8 mouse cellular contexts compared by ENCODE assay signal in genomic region chr14:47298819-47299261, GRCm38 (mm10). TPM values are rescaled to one million over a fixed set of nuclear protein-coding genes. Genes with fewer than 3 reads are reported as not detected.
DNase-seq lines count a peak whose midpoint lies in the region; ATAC-seq and TF ChIP-seq lines count a peak whose summit lies in the region.

No protein-coding gene starts in this region.

- peak overlapping the region; percentile 33; the same call in 1 of the 2 replicates for H3K27ac ChIP-seq in kidney, adult 2 months (ENCODE audit: insufficient read depth, low read depth, low read length)
- peak overlapping the region; percentile 95 for H3K27ac ChIP-seq in stomach, embryonic 14.5 days (ENCODE audit: low read length)

- H3K9ac ChIP-seq in stomach, embryonic 14.5 days (replicated peaks; ENCODE audit: low read depth, low read length), result peak overlapping the region; percentile 98

- H3K4me2 ChIP-seq in stomach, embryonic 14.5 days (replicated peaks; ENCODE audit: low read depth, low read length), result peak overlapping the region; percentile 67

- H3K4me1 ChIP-seq in kidney, adult 2 months (ENCODE audit: control insufficient read depth, insufficient read depth, low read length), result peaks cover 22% of the 10 kb centered on the region
- H3K4me1 ChIP-seq in stomach, embryonic 14.5 days (ENCODE audit: control insufficient read depth, insufficient read depth, low read length), result peaks cover 9% of the 10 kb centered on the region

- ATAC-seq in common myeloid progenitor, adult 5-6 weeks (replicated peaks; ENCODE audit: low read depth, poor library complexity, severe bottlenecking), result peak; percentile 42
- ATAC-seq in stomach, embryonic 14.5 days (ENCODE audit: insufficient number of reproducible peaks, insufficient read depth, low FRiP score, low read depth), result peak; percentile 17; the same call in 1 of the 2 replicates

- no peak for TF ChIP-seq POLR2A in kidney, adult 2 months (IDR thresholded peaks at IDR 0.05; ENCODE audit: low read depth, low read length)

- WGBS in kidney, adult 2 months, result under 1% methylated on average over 15 of the region's 15 CpGs
- under 1% methylated on average over 15 of the region's 15 CpGs for WGBS in stomach, embryonic 14.5 days

- H3K4me3 ChIP-seq in kidney, adult 2 months (ENCODE audit: insufficient read depth, low read depth, low read length), result peak overlapping the region; percentile 99
- H3K4me3 ChIP-seq in stomach, embryonic 14.5 days (ENCODE audit: low read depth, low read length), result peak overlapping the region; percentile 97

- DNase-seq in lung, adult 18-20 months, result peak; percentile 20 to 29
- no peak for DNase-seq in lung, postnatal 14 days
- peak; percentile 15 to 21 for DNase-seq in heart, adult 9 months (ENCODE audit: low spot score in 2 of 2)
- peak; percentile 33 for DNase-seq in kidney, adult 2 months
- peak; percentile 43 for DNase-seq in lung, postnatal 36 days
- DNase-seq in cerebellum, adult 9-11 months, result no peak

- TF ChIP-seq CTCF in kidney, adult 2 months (conservative IDR thresholded peaks at IDR 0.05; ENCODE audit: insufficient read depth, insufficient read length, low read depth, low read length), result no peak

- H3K36me3 ChIP-seq in kidney, adult 2 months (ENCODE audit: control insufficient read depth, insufficient read depth, low read length), result no peaks in the 10 kb centered on the region
- H3K36me3 ChIP-seq in stomach, embryonic 14.5 days (ENCODE audit: control insufficient read depth, insufficient read depth, low read length), result peaks cover 6% of the 10 kb centered on the region; the same call in 1 of the 2 replicates

- no peaks in the 10 kb centered on the region for H3K9me3 ChIP-seq in stomach, embryonic 14.5 days (ENCODE audit: control insufficient read depth, low read depth, low read length)

- no peaks in the 10 kb centered on the region for H3K27me3 ChIP-seq in kidney, adult 2 months (replicated peaks; ENCODE audit: control insufficient read depth, insufficient read depth, low read length)
- H3K27me3 ChIP-seq in stomach, embryonic 14.5 days (ENCODE audit: control insufficient read depth, insufficient read depth, low read length), result no peaks in the 10 kb centered on the region

RNA-seq across cellular contexts. Expression of gene Mapk1ip1l, which starts 0.8 kb away (rescaled TPM):
- total RNA-seq in common myeloid progenitor, adult 5-6 weeks (2017), result 81.1 and 99.3 TPM in 2 replicates
- polyA plus RNA-seq in kidney, adult 2 months (2012; rRNA removed), result 34.0 and 34.5 TPM in 2 replicates
- polyA plus RNA-seq in stomach, embryonic 14.5 days (2014; fragmentation: Nextera tagmentation; extraction: Ambion mirVana), result 81.6 and 84.3 TPM in 2 replicates

RNA-seq across cellular contexts. Expression of gene Socs4, which starts 22.1 kb away (rescaled TPM):
- 21.8 and 26.3 TPM in 2 replicates for total RNA-seq in common myeloid progenitor, adult 5-6 weeks (2017)
- polyA plus RNA-seq in kidney, adult 2 months (2012; rRNA removed), result 2.8 and 3.5 TPM in 2 replicates
- 5.3 and 6.0 TPM in 2 replicates for polyA plus RNA-seq in stomach, embryonic 14.5 days (2014; fragmentation: Nextera tagmentation; extraction: Ambion mirVana)

RNA-seq across cellular contexts. Expression of gene Wdhd1, which starts 22.2 kb away (rescaled TPM):
- 127 and 170 TPM in 2 replicates for total RNA-seq in common myeloid progenitor, adult 5-6 weeks (2017)
- polyA plus RNA-seq in kidney, adult 2 months (2012; rRNA removed), result 0.31 and 0.48 TPM in 2 replicates
- polyA plus RNA-seq in stomach, embryonic 14.5 days (2014; fragmentation: Nextera tagmentation; extraction: Ambion mirVana), result 36.5 and 39.0 TPM in 2 replicates

Comparison
In these comparisons a context has a peak if more than half of its experiments do, and no peak if none do; other contexts are left out.
1. DNase-seq: peak in lung, adult 18-20 months (2 of 2), heart, adult 9 months (2 of 2), kidney, adult 2 months (single experiment) and lung, postnatal 36 days (single experiment); none in lung, postnatal 14 days (single experiment) and cerebellum, adult 9-11 months (single experiment).
2. RNA of gene Wdhd1, which starts 22.2 kb away (polyA plus RNA-seq): 36.5 to 39.0 TPM in stomach, embryonic 14.5 days; 0.31 to 0.48 TPM in kidney, adult 2 months; every median in the first group is over 10 times any median in the second.